Mouse (Mus musculus) G1E (cell line): ENCODE measurements at regions not wholly inside any gene's neighbourhood (a gene's known extent, or its start where the extent isn't known, plus 50 kb on each side); places are given as distances from the start of the nearest gene placed in this dataset.

ENCODE experiments used
- ATAC-seq: 2 replicates; pipeline ENCODE4 v1.8.0; 2016; ENCODE audit warnings: mild to moderate bottlenecking; ENCODE audit not compliant: insufficient number of reproducible peaks, poor library complexity, low FRiP score, severe bottlenecking; ENCODE audit errors: extremely low read depth
- DNase-seq: peaks from one replicate; pipeline ENCODE4 v3.0.0; 2012; ENCODE audit warnings: low spot score
- H3K27me3 ChIP-seq: 2 replicates; pipeline ENCODE4 v1.6.1; 2012; ENCODE audit warnings: mild to moderate bottlenecking, low read length, inconsistent platforms; ENCODE audit not compliant: insufficient read depth
- H3K36me3 ChIP-seq: replicated peaks from 2 replicates; pipeline ENCODE3; 2012; ENCODE audit warnings: mild to moderate bottlenecking, inconsistent platforms
- H3K4me1 ChIP-seq: 2 replicates; pipeline ENCODE4 v1.6.1; 2012; ENCODE audit warnings: low read depth, low read length, inconsistent platforms, mixed read lengths; ENCODE audit not compliant: insufficient read depth
- H3K4me3 ChIP-seq: 2 replicates; pipeline ENCODE4 v1.5.1; 2012; ENCODE audit warnings: low read depth, mild to moderate bottlenecking, inconsistent platforms, low read length, moderate library complexity, mixed read lengths
- H3K9me3 ChIP-seq: replicated peaks from 2 replicates; pipeline ENCODE4 v1.6.1; 2012; ENCODE audit warnings: inconsistent platforms
- CTCF ChIP-seq: IDR thresholded peaks from 2 replicates; pipeline ENCODE4 v1.5.1; 2012; ENCODE audit warnings: low read depth, low read length, inconsistent platforms, mixed read lengths
- GATA1 ChIP-seq: IDR thresholded peaks from 2 replicates; pipeline ENCODE4 v1.6.1; 2012; ENCODE audit warnings: borderline replicate concordance, low read length, inconsistent platforms, mixed read lengths
- GATA2 ChIP-seq: IDR thresholded peaks from 2 replicates; pipeline ENCODE4 v1.6.1; 2012; ENCODE audit warnings: low read depth, low read length, inconsistent platforms, borderline replicate concordance
- POLR2AphosphoS5 ChIP-seq: IDR thresholded peaks from 2 replicates; pipeline ENCODE4 v1.6.1; 2012; ENCODE audit warnings: low read depth, low read length, inconsistent platforms; ENCODE audit not compliant: insufficient replicate concordance
- TAL1 ChIP-seq: conservative IDR thresholded peaks from 2 replicates; pipeline ENCODE4 v1.6.1; 2012; ENCODE audit warnings: low read depth, low read length, inconsistent platforms, mixed read lengths

GRCm38 (mm10) chr11:21430021-21430420 lies 59.0 kb upstream of the Ugp2 start:
- DNase-seq (no peak), ATAC-seq (no peak)
- Histone ChIP-seq H3K4me1 (no peaks in the 10 kb centered on the region), H3K9me3 (no peaks in the 10 kb centered on the region), H3K36me3 (no peaks in the 10 kb centered on the region), H3K4me3 (no peak overlapping the region), H3K27me3 (peaks cover 20% of the 10 kb centered on the region)
- TF ChIP-seq TAL1 (no peak), GATA1 (no peak), POLR2AphosphoS5 (no peak), GATA2 (no peak), CTCF (no peak)

- Histone ChIP-seq H3K36me3 (no peaks in the 10 kb centered on the region), H3K27me3 (peaks cover 17% of the 10 kb centered on the region), H3K4me1 (no peaks in the 10 kb centered on the region), H3K9me3 (no peaks in the 10 kb centered on the region), H3K4me3 (no peak overlapping the region)
- ATAC-seq (no peak), DNase-seq (no peak)
- TF ChIP-seq TAL1 = no peak
- no peak for TF ChIP-seq GATA2
- TF ChIP-seq CTCF = no peak
- TF ChIP-seq POLR2AphosphoS5 = no peak
- no peak for TF ChIP-seq GATA1
Observed at GRCm38 (mm10) chr11:21428749-21429148, 57.7 kb upstream of the Ugp2 start.

GRCm38 (mm10) chr11:21428013-21428317 lies 57.0 kb upstream of the Ugp2 start:
- no peak for DNase-seq
- H3K36me3 ChIP-seq = no peaks in the 10 kb centered on the region
- no peaks in the 10 kb centered on the region for H3K9me3 ChIP-seq
- TF ChIP-seq CTCF = no peak
- TF ChIP-seq TAL1 = no peak
- TF ChIP-seq GATA1 = no peak
- H3K27me3 ChIP-seq = peaks cover 14% of the 10 kb centered on the region
- no peaks in the 10 kb centered on the region for H3K4me1 ChIP-seq
- H3K4me3 ChIP-seq = no peak overlapping the region
- ATAC-seq = no peak

GRCm38 (mm10) chr11:21427291-21428012 lies 56.5 kb upstream of the Ugp2 start:
- ATAC-seq (no peak), DNase-seq (no peak)
- peaks cover 13% of the 10 kb centered on the region for H3K27me3 ChIP-seq
- no peak overlapping the region for H3K4me3 ChIP-seq
- H3K4me1 ChIP-seq = no peaks in the 10 kb centered on the region
- no peaks in the 10 kb centered on the region for H3K9me3 ChIP-seq
- TF ChIP-seq POLR2AphosphoS5 (no peak), GATA1 (no peak), GATA2 (no peak), TAL1 (no peak), CTCF (no peak)
- H3K36me3 ChIP-seq = no peaks in the 10 kb centered on the region

- no peaks in the 10 kb centered on the region for H3K4me1 ChIP-seq
- no peaks in the 10 kb centered on the region for H3K36me3 ChIP-seq
- TF ChIP-seq POLR2AphosphoS5 (no peak), GATA2 (no peak), TAL1 (no peak)
- H3K4me3 ChIP-seq = no peak overlapping the region
- no peaks in the 10 kb centered on the region for H3K9me3 ChIP-seq
- ATAC-seq = no peak
- DNase-seq = no peak
- peaks cover 2% of the 10 kb centered on the region for H3K27me3 ChIP-seq
Observed at GRCm38 (mm10) chr11:21425480-21426101, 54.6 kb upstream of the Ugp2 start.

- Histone ChIP-seq H3K36me3 (no peaks in the 10 kb centered on the region), H3K4me3 (no peak overlapping the region), H3K27me3 (peaks cover 2% of the 10 kb centered on the region), H3K9me3 (no peaks in the 10 kb centered on the region), H3K4me1 (no peaks in the 10 kb centered on the region)
- TF ChIP-seq GATA1 = no peak
- no peak for TF ChIP-seq CTCF
- TF ChIP-seq TAL1 = no peak
- TF ChIP-seq GATA2 = no peak
- TF ChIP-seq POLR2AphosphoS5 = no peak
- DNase-seq (no peak), ATAC-seq (no peak)
Observed at GRCm38 (mm10) chr11:21424345-21424744, 53.3 kb upstream of the Ugp2 start.

GRCm38 (mm10) chr11:21422281-21422878 lies 51.4 kb upstream of the Ugp2 start:
- ATAC-seq (no peak), DNase-seq (no peak)
- no peaks in the 10 kb centered on the region for H3K36me3 ChIP-seq
- no peaks in the 10 kb centered on the region; the same call in 1 of the 2 replicates for H3K27me3 ChIP-seq
- H3K4me3 ChIP-seq = no peak overlapping the region
- H3K9me3 ChIP-seq = no peaks in the 10 kb centered on the region
- TF ChIP-seq POLR2AphosphoS5 (no peak), GATA1 (no peak), CTCF (no peak), GATA2 (no peak), TAL1 (no peak)
- H3K4me1 ChIP-seq = no peaks in the 10 kb centered on the region
